Mouse (Mus musculus): ENCODE results near the gene Pbx1.

The Pbx1 gene

DNA sequence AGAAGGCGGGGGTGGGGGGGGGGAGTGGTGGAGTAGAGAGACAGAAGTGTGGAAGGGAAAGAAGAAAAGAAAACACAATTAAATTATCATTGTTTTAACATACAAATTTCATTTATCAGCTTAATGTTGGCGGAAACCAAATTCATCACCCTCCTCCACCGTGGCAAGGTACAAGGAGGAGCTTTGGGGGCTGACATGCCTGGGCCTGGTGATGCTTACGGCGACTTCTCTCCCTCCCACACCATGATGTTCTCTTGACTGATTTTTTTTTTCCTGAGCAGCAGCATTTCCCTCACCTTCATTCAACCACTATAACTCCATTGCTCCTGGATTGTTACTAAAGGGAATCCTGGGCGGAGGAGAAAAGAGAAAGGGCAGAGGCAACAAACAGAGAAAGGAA lies 89.8 kb downstream of the Pbx1 start:
- DNase-seq (ENCODE audit: low spot score): no peak

DNA sequence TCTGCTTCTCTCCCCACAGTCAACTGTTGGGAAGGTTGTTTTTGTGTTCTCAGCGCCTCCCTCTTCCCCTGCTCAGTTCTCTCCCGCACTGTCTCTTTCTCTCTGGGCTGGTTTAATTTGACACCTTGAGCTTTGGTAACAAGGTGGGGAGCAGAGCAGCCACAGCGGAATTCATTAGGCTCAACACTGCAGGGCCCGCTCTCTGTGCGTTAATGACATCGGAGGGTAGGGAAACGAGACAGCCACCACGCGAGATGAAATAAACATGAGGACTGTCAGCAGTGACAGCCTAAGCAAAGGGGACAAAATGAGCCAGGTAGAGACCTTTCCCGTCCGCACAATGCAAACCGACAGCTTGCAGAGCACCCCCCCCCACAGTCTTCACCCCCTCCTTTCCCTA lies 90.2 kb downstream of the Pbx1 start:
- peak; percentile 27 for DNase-seq (ENCODE audit: low spot score)

DNA sequence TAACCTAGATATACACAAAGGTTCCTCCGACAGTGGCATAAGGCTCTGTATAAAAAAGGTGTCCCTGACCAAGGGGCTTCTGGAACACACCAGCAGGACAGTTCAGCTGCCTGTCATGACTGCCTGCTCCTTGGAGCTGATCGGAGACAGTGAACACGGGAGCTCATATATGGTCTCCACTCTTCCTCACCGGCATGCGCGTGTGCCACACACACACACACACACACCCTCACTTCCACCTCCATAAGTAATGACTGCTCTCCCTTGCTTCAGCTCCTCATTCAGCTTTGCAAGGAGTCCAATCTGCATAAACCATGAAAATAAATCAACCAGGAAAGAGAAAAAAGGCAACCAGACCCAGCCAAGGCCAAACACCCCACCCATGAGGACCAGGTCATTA lies 90.7 kb downstream of the Pbx1 start:
- DNase-seq (ENCODE audit: low spot score): no peak

DNA sequence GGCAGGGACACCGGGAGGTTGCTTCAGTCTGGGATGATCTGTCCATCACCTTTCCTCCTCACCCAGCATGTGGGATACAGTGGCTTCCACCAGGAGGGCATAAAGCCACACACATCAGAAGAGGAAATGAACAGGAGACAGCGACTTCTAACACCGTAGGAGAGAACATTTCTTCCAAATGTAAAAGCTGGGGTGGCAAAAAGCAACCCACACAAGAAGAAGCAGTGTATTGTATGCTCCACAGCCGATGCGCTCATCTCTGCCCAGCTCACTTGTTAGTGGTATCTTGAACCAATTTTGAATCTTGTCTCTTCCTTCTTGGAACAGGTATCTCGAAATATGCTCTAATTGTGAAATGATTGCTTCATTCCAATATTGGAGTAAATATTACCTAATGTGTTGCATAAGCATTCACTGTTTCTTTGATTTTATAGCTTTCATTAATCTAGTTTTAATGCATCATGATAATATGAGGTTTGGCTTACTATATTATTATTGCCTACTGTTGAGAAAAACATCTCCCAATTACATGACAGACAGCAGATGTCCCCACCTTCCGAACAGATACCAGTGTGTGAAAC lies 95.7 kb downstream of the Pbx1 start:
- no peak for DNase-seq (ENCODE audit: low spot score)

DNA sequence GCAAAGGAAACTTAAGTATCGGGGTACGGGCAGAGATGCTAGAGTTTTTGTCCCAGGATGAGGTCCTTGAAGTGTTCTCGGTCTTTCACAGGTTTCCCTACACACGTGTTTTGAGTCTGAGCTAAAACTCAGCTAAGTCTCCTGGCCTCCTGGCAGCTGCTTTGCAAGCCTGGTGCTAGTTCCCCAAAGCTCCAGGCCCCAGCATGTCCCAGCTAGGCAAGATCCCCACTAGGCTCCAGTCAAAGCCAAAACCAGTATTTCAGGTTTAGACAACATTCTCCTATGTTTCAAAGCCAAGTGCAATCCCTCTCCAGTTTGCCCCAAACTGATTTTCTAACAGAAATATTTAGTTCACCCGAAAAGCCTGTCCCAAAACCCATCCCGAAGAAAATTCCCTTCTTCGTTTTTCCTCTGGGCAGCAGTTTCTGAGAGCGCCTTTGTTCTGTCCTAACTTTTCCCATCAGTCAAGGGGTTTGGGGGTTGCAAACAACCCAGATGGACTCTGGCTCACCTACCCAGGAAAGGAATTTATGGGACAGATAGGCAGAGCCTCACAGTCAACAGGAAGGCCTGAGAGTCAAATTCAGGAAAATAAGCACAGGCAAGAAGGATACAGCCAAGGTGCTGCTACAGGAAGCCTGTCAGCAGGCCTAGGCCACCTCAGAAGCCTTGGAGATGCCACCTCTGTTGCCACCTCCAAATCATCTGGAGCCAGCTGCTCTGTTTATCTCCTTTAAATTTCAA lies 97.1 kb downstream of the Pbx1 start:
- no peak for DNase-seq (ENCODE audit: low spot score)

DNA sequence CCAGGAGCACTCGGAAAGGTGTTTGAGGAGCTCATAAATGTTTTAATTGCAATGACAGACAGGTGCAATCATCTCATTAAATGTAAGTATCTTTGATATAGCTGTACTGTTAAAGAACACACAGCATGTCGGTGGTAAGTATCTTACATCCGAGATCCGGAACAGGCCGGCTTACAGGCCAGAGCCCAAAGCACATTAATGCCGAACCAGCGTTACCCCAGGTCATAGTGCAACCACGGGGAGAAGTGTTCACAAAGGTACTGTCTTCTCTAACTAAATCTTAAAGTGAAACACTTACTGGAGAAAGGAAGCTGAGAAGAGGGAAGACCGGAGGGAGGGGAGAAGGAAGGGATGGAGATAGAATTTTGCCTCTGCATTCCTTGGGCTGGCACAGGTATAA lies 100.0 kb downstream of the Pbx1 start:
- no peak for DNase-seq (ENCODE audit: low spot score)

DNA sequence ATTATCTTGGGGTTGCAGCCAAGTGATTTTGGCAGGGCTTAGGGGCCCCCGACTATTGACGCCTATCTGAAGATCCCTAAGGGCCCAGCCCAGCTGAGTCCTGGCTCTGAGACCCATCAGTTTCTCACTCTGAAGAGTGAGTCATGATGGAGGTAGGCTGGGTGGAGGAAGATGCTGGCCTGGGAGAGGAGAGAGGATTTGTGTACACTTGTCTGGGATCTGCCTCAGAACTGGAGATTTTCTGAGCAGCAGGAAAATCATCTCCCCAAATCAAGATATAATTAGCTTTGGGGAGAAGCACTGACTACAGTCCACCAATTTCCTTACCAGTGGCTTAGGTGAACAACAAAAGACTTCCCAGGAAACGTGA lies 103.8 kb downstream of the Pbx1 start:
- DNase-seq (ENCODE audit: low spot score): no peak

DNA sequence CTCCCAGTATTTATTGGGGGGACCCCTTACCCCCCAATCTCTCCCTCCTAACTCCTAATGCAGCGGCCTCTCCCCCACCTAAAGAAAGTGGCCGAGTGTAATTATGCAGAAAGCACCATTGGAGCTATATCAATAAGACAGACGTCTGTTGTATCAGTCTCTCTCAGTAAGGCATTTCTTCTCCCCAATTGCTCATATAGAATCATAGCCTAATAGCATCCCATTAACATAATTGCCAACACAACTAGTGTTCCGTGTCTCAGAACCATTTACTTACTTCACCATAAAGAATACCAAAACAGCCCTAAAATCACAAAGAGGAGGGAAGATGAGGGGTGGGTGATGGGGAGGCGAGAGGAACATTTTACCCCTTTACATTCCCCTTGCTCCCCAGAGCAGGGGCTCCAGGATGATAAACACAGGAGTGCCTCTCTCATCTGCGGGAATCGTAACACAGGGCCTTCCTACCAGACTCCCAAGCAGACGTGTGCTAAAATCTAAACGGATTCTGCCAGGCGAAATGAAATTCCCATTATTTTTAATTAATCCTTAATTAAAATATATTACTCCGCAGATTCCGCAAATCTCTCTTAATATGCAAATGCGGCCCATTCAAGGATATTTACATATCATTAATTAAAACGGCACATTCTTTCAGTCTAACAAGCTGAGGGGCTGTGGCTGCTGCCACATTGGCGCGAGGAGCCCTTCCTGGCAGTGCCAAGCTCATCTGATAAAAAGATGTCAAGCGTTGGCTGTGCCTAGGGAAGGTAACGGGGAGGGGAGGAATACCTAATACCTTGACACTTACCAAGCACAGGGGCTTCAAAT lies 104.5 kb downstream of the Pbx1 start:
- DNase-seq (ENCODE audit: low spot score): no peak

DNA sequence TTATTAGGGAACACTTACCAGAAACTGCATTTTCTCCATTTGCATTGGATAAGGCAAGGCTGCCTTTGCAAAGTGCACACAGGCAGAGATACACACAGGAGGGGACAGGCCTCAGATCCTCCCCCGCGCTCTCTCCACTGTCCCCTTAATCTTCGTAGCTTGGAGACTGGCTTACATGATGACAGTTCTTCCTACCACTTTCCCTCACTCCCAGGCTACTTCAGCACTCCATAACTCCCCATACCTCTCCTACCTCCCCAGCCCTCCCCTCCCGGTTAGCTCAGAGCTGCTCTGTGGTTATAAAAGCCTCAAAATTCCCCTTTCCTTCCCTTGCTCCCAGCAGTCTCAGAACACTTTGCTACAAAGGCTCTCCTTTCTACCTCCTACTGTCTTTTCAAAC lies 106.3 kb downstream of the Pbx1 start:
- no peak for DNase-seq (ENCODE audit: low spot score)

DNA sequence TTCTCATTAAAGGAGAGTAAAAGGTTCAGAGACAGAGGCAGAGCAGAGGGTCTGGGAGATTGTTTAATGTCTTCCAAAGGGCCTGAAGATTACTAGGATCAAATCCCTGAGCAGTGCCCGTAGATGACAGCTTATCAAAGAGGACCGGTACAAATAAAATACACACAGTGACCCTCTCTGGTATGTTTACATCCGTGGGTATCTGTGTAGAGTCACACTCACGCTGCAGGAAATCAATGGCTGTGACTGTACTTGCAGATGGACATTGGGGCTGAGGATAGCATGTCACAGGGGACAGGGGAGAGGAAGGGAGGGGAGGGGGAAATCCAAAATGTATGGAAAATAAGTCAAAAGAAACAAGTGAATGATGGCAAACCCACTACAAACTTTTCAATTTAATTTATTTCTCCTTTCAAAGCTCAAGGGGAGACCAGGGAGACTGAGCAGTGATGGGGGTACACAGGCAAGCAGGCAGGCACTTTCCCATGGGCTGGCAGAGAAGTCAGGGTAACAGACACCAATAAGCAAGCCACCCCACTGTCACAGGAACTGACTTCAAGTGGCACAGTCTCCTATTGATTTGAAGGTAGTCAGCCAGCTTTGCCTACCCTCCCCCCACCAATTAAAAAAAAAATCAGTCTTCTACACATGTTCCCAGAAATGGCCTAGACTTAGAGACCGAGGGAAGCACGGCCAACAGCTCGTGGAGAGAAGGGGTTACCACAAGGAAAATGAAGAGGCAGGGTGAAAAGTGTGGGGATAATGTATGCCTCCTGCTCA lies 107.6 kb downstream of the Pbx1 start:
- no peak for DNase-seq (ENCODE audit: low spot score)

DNA sequence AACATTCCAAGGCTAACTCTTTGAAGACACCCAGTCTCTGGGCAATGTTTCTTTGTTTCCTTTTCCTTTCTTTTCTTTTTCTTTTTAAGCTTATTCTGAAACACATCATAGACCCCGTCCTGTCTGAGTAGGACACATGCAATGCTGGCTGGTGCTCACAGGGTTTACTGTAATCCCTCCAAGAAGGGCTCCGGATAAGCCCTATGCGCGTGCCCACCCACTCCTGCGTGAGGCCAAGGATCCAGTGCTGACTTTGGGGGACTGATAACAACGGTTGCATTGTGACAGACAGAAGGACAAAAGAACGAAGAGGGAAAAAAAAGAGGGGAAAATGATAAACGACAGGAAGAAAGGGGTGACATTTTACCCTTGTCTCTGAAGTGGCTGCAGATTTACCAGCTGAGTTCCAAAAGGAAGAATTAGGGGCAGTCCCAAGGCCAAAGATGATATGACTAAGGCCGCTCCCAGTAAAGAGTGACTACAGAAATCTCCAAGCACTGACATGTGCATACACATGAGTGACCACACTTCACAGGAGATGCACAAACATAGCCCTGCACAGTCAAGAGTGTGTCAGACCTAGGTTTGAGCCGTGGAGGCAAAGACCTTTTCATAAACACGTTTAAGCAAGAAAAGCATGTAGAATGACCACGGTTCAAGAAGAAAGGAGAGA lies 108.5 kb downstream of the Pbx1 start:
- no peak for DNase-seq (ENCODE audit: low spot score)

DNA sequence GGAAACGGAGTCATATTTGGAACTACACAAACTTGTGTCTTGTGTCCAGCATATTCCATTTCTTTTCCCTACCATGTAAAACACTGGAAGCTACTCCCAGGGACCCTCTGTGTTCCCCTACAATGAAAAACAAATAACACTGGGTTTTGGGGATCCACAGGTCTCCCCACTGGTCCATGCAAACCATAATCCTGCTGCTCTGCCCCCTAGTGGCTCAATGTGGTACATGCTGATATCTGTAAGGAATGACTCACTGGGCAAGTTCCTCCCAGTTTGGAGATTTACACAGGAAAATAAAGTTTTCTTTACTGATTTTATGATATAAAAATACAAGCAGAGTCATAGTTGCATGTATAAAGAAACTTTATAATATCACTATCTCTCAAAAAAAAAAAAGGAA lies 109.2 kb downstream of the Pbx1 start:
- peak; percentile 47 for DNase-seq (ENCODE audit: low spot score)

DNA sequence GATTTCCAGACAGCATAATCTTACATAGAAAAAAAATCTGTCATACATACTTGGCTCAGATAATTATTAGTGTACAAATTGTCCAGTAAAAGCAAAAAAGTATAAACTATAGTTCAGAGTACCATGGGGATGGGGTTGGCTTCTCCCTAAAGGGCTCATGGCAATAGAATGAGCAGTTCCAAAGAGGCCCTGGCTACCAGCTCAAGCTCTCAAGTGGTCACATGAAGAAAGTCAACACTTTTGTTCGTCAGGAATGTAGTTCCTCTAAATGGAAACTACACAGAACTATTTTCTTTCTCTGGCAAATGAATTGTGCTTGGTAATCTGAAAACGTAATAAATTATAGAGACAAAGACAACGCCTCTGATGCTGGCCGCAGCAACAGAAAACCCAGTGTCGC lies 112.4 kb downstream of the Pbx1 start:
- DNase-seq (ENCODE audit: low spot score): no peak

DNA sequence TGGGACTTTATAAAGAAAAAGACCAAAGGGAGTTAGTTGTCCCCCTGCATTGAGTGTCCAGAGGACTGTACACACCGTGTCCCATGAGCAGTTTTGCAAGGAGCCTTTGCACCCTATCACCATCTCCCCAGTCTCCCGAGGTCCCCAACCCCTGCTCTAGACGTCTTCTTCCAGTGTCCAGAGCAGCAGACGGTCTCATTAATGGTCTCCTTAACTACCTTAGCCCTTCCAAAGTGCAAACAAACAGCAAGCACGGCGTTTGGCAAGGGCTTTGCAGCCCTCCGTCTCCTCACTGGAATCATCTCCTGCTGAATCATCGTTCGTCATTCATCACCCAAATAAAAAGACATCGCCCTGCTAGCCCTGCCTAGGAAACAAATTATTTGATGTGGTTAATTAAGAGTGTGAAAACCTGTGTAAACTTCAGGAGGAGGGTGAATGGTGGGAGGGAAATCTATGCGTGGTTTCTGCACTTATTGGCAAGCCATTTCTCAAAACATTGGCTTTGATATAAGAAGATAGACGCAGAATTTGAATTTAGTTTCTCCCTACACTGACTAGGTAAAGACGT lies 113.1 kb downstream of the Pbx1 start:
- DNase-seq (ENCODE audit: low spot score): no peak

DNA sequence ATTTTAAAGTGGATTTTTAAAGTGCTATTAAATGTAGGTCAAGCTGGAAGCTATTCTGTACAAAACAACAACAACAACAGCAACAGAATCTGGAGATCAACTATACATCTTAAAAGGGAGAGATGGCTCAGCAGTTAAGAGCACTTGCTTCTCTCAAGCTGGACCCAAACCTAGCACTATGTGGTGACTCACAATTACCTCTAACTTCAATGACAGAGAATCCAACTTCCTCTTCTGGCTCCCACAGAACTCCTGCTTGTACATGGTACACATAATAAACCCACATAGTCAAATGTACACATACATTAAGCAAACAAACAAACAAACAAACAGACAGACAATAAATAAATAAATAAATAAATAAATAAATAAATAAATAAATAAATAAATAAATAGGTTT lies 118.3 kb downstream of the Pbx1 start:
- no peak for DNase-seq (ENCODE audit: low spot score)

DNA sequence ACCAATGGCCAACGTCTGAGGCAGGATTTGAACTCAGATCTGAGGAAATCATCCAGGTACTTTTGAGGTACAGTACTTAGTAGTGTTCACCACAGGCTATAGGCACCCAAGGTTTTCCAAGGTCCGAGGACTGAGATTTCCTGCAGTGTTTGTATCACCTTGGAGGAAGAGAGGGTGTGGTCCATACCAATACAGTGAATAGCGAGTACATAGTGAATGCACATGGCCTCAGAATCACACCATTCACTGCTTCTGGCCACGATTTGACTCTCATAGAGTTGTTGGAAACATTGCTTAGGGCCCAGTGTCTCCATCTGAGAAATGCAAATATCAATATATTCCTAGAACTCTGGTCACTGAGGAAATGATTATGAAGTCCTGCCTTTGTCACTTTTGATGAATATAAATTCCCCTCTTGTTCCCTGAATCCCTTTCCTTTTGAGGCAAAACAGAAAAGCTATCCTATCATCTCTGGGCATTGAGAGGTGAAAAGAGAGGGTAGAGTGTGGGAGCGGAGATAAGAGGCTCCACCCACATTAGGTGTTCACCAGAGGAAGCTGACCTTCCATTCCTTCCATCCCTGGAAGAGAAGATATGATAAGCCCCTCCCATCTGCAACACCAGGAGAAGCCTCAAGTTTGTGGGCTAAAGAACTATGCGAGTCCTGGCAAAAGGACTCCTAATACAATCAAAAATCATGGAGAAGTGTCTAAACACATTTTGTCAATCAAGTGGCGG lies 119.2 kb downstream of the Pbx1 start:
- DNase-seq (ENCODE audit: low spot score): no peak

DNA sequence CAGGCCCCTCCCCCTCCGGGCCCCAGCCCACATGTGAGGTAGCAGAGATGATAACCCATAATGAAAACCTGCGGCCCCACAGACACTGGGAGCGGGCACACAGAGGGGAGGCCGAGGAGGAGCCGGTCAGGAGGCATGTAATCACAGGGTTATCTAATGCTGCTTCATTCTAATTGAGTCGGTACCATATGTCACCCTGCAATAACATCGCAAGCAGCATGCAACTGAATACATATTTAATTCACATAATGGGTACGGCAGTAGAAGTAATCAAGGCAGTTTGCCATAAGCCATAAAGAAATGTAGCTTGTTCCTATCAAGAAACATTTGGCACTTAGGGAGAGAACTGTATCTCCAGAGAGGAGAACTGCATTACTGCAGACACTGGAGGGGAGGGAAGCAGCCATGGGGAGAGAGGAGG lies 123.0 kb downstream of the Pbx1 start:
- no peak for DNase-seq (ENCODE audit: low spot score)

DNA sequence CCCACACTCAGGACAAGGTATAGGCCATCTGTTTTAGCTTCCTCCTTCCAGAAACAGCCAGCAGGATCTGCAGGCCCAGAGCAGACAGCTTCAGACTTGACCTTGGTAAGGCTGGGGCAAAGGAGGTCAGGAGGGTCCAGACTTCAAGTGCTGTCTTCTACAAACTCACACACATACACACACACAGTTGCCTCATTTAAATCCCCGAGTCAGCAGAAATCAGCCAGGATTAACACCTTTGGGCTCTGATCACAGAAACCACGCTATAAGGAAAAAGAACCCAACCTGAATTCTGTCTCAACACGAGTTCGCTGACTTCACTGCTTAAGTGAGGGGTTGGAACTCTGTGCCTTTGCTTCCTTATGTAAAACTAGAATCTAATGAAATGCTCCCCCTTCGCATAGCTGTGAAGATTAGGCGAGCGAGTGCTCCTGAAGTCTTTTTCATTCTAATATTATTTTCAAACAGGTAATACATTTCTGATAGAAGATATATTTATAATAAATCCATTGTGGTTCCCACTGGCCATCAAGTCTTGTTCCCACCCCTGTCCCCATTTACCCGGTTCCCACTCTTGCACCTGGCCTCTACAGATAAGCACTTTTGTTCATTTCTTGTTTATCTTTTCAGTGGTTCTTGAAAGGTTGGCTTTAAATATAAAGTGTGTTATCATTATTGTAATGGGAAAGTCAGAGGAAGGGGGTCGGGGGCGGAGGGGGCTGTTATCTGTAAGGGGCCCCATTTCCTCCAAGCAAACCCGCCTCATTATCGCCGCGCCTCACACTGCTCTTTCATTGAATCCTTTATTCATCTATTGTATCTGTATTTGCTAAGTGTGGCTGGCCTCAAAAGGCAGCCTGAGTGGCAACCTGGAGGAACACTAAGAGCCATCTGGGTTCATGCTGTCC lies 124.5 kb downstream of the Pbx1 start:
- no peak for DNase-seq (ENCODE audit: low spot score)

DNA sequence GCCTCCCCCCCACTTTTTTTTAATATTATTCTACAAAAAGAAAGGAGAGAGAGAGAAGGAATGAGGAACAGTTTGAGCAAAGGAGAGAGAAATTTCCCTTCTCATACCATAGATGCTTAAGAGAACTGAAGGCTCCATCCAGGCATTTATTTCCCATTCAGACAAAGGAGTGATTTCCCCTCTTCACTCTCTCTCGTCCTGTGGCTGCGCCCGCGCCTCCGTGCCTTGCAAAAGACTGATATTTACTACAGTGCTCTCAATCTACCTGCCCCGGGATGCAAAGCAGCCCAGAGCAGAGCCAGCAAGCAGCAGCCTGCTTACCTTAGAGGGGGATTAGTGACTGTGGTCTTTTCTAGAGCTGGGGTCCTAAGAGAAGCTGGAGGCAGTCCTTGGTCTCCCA lies 131.6 kb downstream of the Pbx1 start:
- DNase-seq (ENCODE audit: low spot score): no peak

DNA sequence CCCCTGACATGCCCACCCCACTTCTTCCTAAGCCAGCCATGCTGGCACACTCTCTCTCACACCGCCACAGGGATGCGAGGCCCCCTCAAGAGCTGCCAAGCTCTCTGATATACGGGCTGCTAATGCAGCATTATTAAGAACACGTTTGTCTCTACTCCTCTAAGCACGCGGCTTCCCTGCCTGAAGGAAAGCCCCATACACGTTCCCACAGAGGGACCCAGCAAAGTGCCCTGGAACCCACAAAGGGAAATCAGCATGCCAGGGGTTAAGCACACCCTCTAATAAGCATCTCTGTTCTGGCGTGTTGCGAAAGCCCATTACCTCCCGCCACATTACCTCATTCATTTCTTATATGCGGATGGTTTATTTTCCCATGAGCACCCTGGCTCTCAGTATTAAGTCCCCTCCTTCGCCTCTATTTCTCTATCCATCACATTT lies 132.1 kb downstream of the Pbx1 start:
- DNase-seq (ENCODE audit: low spot score): no peak

Data from retina, embryonic 14.5 days (tissue).